Mouse (Mus musculus): ENCODE data around the gene Olfr825.
"Not testable (repeated sequence)": the region's sequence is repeated elsewhere in the genome, so short reads cannot be mapped to it uniquely, and the experiment has no call there.

Olfr825 gene

GRCm38 (mm10) chr10:130166666-130167065 is at the start of gene Olfr825:
Gene Olfr825 (minus strand): TSS chr10:130166766.
- DNase-seq (ENCODE audit: low spot score), result no peak

GRCm38 (mm10) chr10:130214303-130214702 is 47.7 kb upstream of the Olfr825 start, which contains the start of gene Olfr827:
Gene Olfr827 (minus strand): TSS chr10:130214403.
- no peak for DNase-seq (ENCODE audit: low spot score)

GRCm38 (mm10) chr10:130184086-130184485 is 17.5 kb upstream of the Olfr825 start, which contains the start of gene Olfr826:
Gene Olfr826 (minus strand): TSS chr10:130184186.
- DNase-seq (ENCODE audit: low spot score), result no peak

- DNase-seq (ENCODE audit: low spot score), result no peak
Observed at GRCm38 (mm10) chr10:130165196-130165595, 1.4 kb downstream of the Olfr825 start.

DNA sequence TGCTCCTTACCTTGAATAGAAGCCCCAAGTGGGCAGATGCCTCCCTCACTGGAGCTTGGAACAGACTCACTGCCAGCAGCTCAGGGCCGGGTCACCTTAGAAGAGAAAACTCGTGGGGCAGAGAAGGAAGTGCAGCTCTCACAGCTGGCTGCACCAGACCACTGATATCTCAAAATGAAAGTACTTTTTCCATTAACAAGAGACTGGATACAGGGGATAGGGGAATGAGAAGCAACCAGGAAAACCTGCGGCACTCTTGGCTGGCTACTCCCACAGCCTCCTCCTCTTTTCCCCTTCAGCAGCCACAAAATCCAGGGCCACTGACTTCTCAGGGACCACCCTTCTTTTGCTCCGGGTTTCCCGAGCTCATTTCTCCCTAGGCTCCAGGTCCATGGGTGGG is 22.4 kb downstream of the Olfr825 start:
- DNase-seq (ENCODE audit: low spot score), result no peak

DNA sequence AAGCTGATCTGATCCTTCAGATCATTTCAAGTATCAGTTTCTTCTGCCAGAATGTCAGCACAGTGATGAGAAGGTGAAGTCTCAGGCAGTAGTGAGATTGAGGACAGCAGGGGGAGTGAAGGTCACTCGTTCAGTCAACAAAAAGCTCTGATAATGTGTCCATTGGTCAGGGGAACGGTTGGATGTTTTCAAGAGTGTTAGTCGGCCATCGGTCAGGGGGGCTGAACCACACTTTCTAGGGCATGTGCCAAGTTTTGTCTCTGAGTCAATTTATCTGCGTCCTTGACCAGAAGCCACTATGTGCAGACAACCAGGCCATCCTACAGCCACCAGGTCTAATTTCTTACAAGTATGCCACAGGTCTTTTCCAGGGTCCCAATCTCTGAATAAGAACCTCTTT is 24.1 kb downstream of the Olfr825 start:
- peak; percentile 57 for DNase-seq (ENCODE audit: low spot score)

DNA sequence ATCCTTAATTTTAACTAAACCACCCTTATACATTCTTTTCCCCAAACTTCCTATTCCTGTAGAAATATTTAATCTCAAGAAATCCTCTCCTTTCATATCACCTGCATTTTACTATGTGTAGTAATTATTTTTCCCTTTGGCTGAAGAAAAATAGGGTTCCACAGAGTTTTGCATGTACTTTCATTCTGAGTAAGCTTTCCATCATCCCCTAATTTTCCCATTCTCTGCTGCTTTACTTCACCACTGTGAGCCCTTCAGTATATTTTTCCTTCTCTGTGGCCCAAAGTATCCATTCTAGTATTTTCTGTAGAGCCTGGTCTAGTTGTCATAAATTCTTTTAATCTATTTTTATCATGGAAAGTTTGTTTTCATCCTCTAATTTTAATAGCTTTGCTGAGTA is 31.8 kb downstream of the Olfr825 start:
- DNase-seq (ENCODE audit: low spot score), result no peak

DNA sequence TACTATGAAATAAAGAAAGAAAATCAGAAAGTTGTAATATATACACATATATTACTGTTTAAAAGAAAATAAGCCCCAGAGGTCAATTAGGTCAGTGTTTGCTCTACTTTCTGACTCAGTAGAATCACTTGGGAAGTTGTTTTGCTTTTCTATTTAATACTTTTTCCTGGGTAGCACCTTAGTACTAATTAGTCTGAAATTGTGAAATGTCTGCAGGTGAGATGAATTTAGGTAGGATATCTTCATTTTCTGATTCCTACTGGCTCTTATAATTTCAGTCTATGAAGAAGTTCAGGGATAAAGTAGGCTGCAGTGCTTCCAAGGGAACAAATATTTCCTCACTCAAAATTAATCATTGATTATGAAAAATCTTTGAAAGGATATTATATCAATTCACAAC is 36.7 kb downstream of the Olfr825 start, which contains the start of gene Olfr824:
Gene Olfr824 (minus strand): TSS at position 101 of the 400 bp plus-strand sequence.
- not testable (repeated sequence) for DNase-seq (ENCODE audit: low spot score)

DNA sequence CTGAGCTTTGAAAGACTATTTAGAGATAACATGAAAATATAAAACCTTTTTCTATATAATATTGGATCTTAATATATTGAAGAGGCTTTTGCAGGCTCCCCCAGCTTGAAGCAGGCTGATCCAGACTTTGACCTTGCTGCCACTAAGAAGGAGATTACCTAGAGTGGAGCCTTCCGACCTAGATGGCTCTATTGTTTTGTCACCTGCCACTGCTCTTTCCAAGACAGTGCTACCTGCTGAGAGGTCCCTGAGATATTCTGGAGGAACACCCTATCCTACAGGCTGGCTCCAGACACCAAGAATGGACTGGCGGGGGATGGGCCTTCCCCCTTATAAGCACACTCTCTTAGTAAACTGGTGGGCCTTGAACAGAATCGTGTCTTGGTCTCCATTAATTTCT is 50.5 kb downstream of the Olfr825 start:
- not testable (repeated sequence) for DNase-seq (ENCODE audit: low spot score)

- not testable (repeated sequence) for DNase-seq (ENCODE audit: low spot score)
Observed at GRCm38 (mm10) chr10:130115283-130115682, 51.3 kb downstream of the Olfr825 start, which contains the start of gene Olfr823. Gene Olfr823 (minus strand): TSS chr10:130115383.

Measured in ovary, adult 18-20 months (tissue).